Mouse (Mus musculus) hindbrain, postnatal 0 days (tissue): ENCODE measurements around the gene Nt5c2. TPM values are rescaled to one million over a fixed set of nuclear protein-coding genes. Genes with fewer than 3 reads are reported as not detected.
A peak's percentile ranks its signal among the peaks of the same experiment; 100 is the strongest.

Source experiments
- ATAC-seq: fragments of 200-750 bp; cut with Nextera tagmentation; 2 replicates; pipeline ENCODE4 v1.8.0; 2017; ENCODE audit warnings: mild to moderate bottlenecking, moderate TSS enrichment, moderate library complexity
- DNase-seq: peaks from one replicate; pipeline ENCODE4 v3.0.0-alpha.2; 2015; ENCODE audit warnings: low spot score
- H3K27ac ChIP-seq: fragments of 300-500 bp; sonication (generic); 2 replicates; pipeline ENCODE4 v1.5.1; 2014; ENCODE audit warnings: mild to moderate bottlenecking
- H3K27me3 ChIP-seq: fragments of 300-500 bp; sonication (generic); 2 replicates; pipeline ENCODE4 v1.6.1; 2014; ENCODE audit warnings: low read length, mixed read lengths; ENCODE audit not compliant: insufficient read depth
- H3K36me3 ChIP-seq: fragments of 300-500 bp; sonication (generic); 2 replicates; pipeline ENCODE4 v1.6.1; 2014; ENCODE audit warnings: low read length, mixed read lengths; ENCODE audit not compliant: insufficient read depth
- H3K4me1 ChIP-seq: fragments of 300-500 bp; sonication (generic); 2 replicates; pipeline ENCODE4 v1.6.1; 2014; ENCODE audit warnings: antibody characterized with exemption, low read length, mixed read lengths; ENCODE audit not compliant: insufficient read depth
- H3K4me2 ChIP-seq: fragments of 300-500 bp; sonication (generic); 2 replicates; pipeline ENCODE4 v1.6.1; 2014; ENCODE audit warnings: low read depth, mild to moderate bottlenecking, low read length, moderate library complexity, mixed read lengths
- H3K4me3 ChIP-seq: fragments of 300-500 bp; sonication (generic); 2 replicates; pipeline ENCODE4 v1.5.1; 2014; ENCODE audit warnings: low read length
- H3K9ac ChIP-seq: fragments of 300-500 bp; sonication (generic); replicated peaks from 2 replicates; pipeline ENCODE4 v1.6.1; 2014; ENCODE audit warnings: mild to moderate bottlenecking, low read length, moderate library complexity, mixed read lengths
- H3K9me3 ChIP-seq: fragments of 300-500 bp; sonication (generic); 2 replicates; pipeline ENCODE4 v1.6.1; 2016; ENCODE audit warnings: low read length, mixed read lengths
- CTCF ChIP-seq: IDR thresholded peaks from 2 replicates; pipeline ENCODE4 v1.5.1; 2016; ENCODE audit warnings: antibody characterized with exemption, control low read depth, low read depth
- WGBS: fragments of 180-500 bp; shearing (Covaris S2); extraction: QIAGEN DNeasy Blood & Tissue Kit; methylation state at CpG from one replicate; pipeline ENCODE4 v1.1.7; 2014; 5-methylcytosine and 5-hydroxymethylcytosine counted together
- polyA plus RNA-seq: library from polyadenylated mRNA; unstranded; fragments of >200 nt; fragmentation: Nextera tagmentation; extraction: Ambion mirVana; gene quantifications from 2 replicates; pipeline ENCODE4 v1.2.1, GENCODE M21; 2015
- total RNA-seq: library from RNA; depleted of rRNA; stranded (reverse); fragments of >200 nt; gene quantifications from 2 replicates; pipeline ENCODE4 v1.2.3, GENCODE M21; 2014

The Nt5c2 gene
- total and polyA plus RNA-seq, 2 experiments from 2014 or later, result 43.4 to 79.8 TPM

- Histone ChIP-seq H3K36me3 (peaks cover 20% of the 10 kb centered on the region), H3K9me3 (no peaks in the 10 kb centered on the region), H3K4me1 (no peaks in the 10 kb centered on the region), H3K27ac (no peak overlapping the region), H3K9ac (no peak overlapping the region), H3K4me2 (no peak overlapping the region), H3K27me3 (no peaks in the 10 kb centered on the region), H3K4me3 (no peak overlapping the region)
- no peak for TF ChIP-seq CTCF
- no peak for ATAC-seq
- 91% methylated on average over 6 of the region's 6 CpGs for WGBS
- DNase-seq, result no peak
These were observed 16.8 kb upstream of the Nt5c2 start for GRCm38 (mm10) chr19:47031770-47032169.

GRCm38 (mm10) chr19:47029796-47030195 lies 14.8 kb upstream of the Nt5c2 start:
- TF ChIP-seq CTCF, result no peak
- H3K27me3 ChIP-seq, result no peaks in the 10 kb centered on the region
- H3K4me2 ChIP-seq, result no peak overlapping the region
- DNase-seq, result peak; percentile 19
- no peak overlapping the region; the same call in 1 of the 2 replicates for H3K9ac ChIP-seq
- 0 out of 2 replicates have a peak, but pooled peaks have one; percentile 27 for ATAC-seq
- H3K36me3 ChIP-seq, result peaks cover 13% of the 10 kb centered on the region
- 43% methylated on average over 9 of the region's 9 CpGs for WGBS
- no peak overlapping the region for H3K4me3 ChIP-seq
- H3K4me1 ChIP-seq, result no peaks in the 10 kb centered on the region
- H3K27ac ChIP-seq, result peak overlapping the region; percentile 67
- no peaks in the 10 kb centered on the region for H3K9me3 ChIP-seq

- Histone ChIP-seq H3K36me3 (peaks cover 28% of the 10 kb centered on the region; the same call in 1 of the 2 replicates), H3K4me1 (no peaks in the 10 kb centered on the region), H3K9me3 (no peaks in the 10 kb centered on the region), H3K9ac (no peak overlapping the region), H3K4me3 (no peak overlapping the region), H3K4me2 (no peak overlapping the region), H3K27ac (no peak overlapping the region), H3K27me3 (no peaks in the 10 kb centered on the region)
- DNase-seq, result no peak
- no peak for ATAC-seq
- peak; percentile 20; the same call in 1 of the 2 replicates for TF ChIP-seq CTCF
- 89% methylated on average over 4 of the region's 4 CpGs for WGBS
These were observed 11.6 kb upstream of the Nt5c2 start for GRCm38 (mm10) chr19:47026513-47026912.

GRCm38 (mm10) chr19:47024954-47025353 lies 10.0 kb upstream of the Nt5c2 start:
- no peak for ATAC-seq
- H3K36me3 ChIP-seq, result peaks cover 28% of the 10 kb centered on the region; the same call in 1 of the 2 replicates

GRCm38 (mm10) chr19:47023546-47023945 lies 8.6 kb upstream of the Nt5c2 start:
- Histone ChIP-seq H3K27ac (no peak overlapping the region), H3K4me2 (no peak overlapping the region), H3K36me3 (peaks cover 28% of the 10 kb centered on the region; the same call in 1 of the 2 replicates), H3K4me1 (peaks cover 8% of the 10 kb centered on the region; the same call in 1 of the 2 replicates), H3K27me3 (no peaks in the 10 kb centered on the region), H3K9ac (no peak overlapping the region), H3K9me3 (no peaks in the 10 kb centered on the region), H3K4me3 (no peak overlapping the region)
- TF ChIP-seq CTCF, result no peak
- ATAC-seq (no peak), DNase-seq (no peak)
- WGBS, result 88% methylated on average over 13 of the region's 13 CpGs

More at GRCm38 (mm10) chr19:47024954-47025353, 10.0 kb upstream of the Nt5c2 start:
- no peak for TF ChIP-seq CTCF
- WGBS, result 80% methylated on average over 10 of the region's 10 CpGs
- Histone ChIP-seq H3K4me1 (no peaks in the 10 kb centered on the region), H3K27me3 (no peaks in the 10 kb centered on the region), H3K9me3 (no peaks in the 10 kb centered on the region), H3K9ac (no peak overlapping the region), H3K27ac (no peak overlapping the region), H3K4me3 (no peak overlapping the region), H3K4me2 (no peak overlapping the region)
- DNase-seq, result no peak

- H3K27ac ChIP-seq, result no peak overlapping the region
- ATAC-seq (no peak), DNase-seq (no peak)
- 89% methylated on average over 4 of the region's 4 CpGs for WGBS
- H3K27me3 ChIP-seq, result no peaks in the 10 kb centered on the region
- no peak overlapping the region for H3K4me2 ChIP-seq
- peaks cover 11% of the 10 kb centered on the region; the same call in 1 of the 2 replicates for H3K4me1 ChIP-seq
- H3K9ac ChIP-seq, result no peak overlapping the region
- peaks cover 28% of the 10 kb centered on the region; the same call in 1 of the 2 replicates for H3K36me3 ChIP-seq
- no peaks in the 10 kb centered on the region for H3K9me3 ChIP-seq
- TF ChIP-seq CTCF, result no peak
- no peak overlapping the region for H3K4me3 ChIP-seq
These were observed 7.8 kb upstream of the Nt5c2 start for GRCm38 (mm10) chr19:47022709-47023108.

- DNase-seq, result peak; percentile 70
- peak; percentile 28; the same call in 1 of the 2 replicates for ATAC-seq
These were observed 4.4 kb upstream of the Nt5c2 start for GRCm38 (mm10) chr19:47019326-47019725.

More at GRCm38 (mm10) chr19:47019326-47019725, 4.4 kb upstream of the Nt5c2 start:
- peaks cover 12% of the 10 kb centered on the region; the same call in 1 of the 2 replicates for H3K4me1 ChIP-seq
- peak overlapping the region; percentile 52 for H3K9ac ChIP-seq
- H3K27ac ChIP-seq, result peak overlapping the region; percentile 59
- peaks cover 23% of the 10 kb centered on the region; the same call in 1 of the 2 replicates for H3K36me3 ChIP-seq
- peak overlapping the region; percentile 67 for H3K4me2 ChIP-seq
- 0 out of 2 replicates have a peak, but pooled peaks cover 7% of the 10 kb centered on the region for H3K27me3 ChIP-seq
- peak overlapping the region; percentile 73 for H3K4me3 ChIP-seq
- WGBS, result 8% methylated on average over 6 of the region's 6 CpGs
- TF ChIP-seq CTCF, result no peak
- no peaks in the 10 kb centered on the region for H3K9me3 ChIP-seq
